Mouse (Mus musculus) stomach, postnatal 0 days (tissue): ENCODE results near the gene Nuf2.

ENCODE experiments used
- CTCF ChIP-seq: IDR thresholded peaks from 2 replicates; pipeline ENCODE4 v1.5.1; 2016; ENCODE audit warnings: antibody characterized with exemption, low read depth, mild to moderate bottlenecking, moderate library complexity
- EP300 ChIP-seq: optimal IDR thresholded peaks from 2 replicates; pipeline ENCODE3; 2016; ENCODE audit warnings: antibody characterized with exemption

DNA sequence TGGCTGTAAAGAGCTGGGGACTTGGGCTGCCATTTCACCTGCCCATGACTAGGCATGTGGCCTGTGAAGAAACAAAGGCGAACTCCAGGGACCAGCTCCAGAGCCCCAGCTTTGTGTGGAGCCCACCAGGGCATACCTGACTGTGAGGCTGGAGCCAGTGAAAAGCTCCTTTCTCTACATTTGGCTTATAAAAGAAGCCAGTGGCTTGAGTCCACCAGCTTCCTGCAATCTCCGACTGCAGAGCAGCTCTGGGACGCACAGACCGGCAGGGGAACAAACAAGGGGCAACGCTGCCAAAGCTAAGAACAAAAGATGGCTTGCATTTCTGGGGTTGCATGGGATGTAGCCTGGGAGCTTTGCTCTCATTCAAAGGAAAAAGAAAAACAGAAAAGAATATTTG is 63.5 kb downstream of the Nuf2 start:
- TF ChIP-seq CTCF (no peak), EP300 (no peak)
